Mouse (Mus musculus): Measurements from ENCODE around the gene Thbd. TPM values are rescaled to one million over a fixed set of nuclear protein-coding genes. Genes with fewer than 3 reads are reported as not detected.

Gene Thbd
- polyA plus RNA-seq (2015; fragmentation: Nextera tagmentation; extraction: Ambion mirVana): 46.1 and 47.0 TPM in 2 replicates

GRCm38 (mm10) chr2:148407870-148408760 is at the start of gene Thbd:
Gene Thbd (minus strand): TSS chr2:148408188.
- Histone ChIP-seq H3K27ac (peak within 1 kb of the TSS; percentile 61), H3K9ac (peak within 1 kb of the TSS; percentile 54), H3K4me1 (replicated peaks) (0 out of 2 replicates have a peak, but pooled peaks cover 13% of the 10 kb centered on the region), H3K4me2 (replicated peaks) (peak within 1 kb of the TSS; percentile 84), H3K9me3 (no peaks in the 10 kb centered on the region), H3K36me3 (no peaks in the 10 kb centered on the region), H3K4me3 (replicated peaks) (peak within 1 kb of the TSS; percentile 49), H3K27me3 (replicated peaks) (peaks cover 14% of the 10 kb centered on the region)
- 2% methylated on average over 35 of the region's 35 CpGs for WGBS
- peak; percentile 82 for ATAC-seq

GRCm38 (mm10) chr2:148455341-148455740 is 47.4 kb upstream of the Thbd start:
- no peaks in the 10 kb centered on the region for H3K36me3 ChIP-seq
- no peak overlapping the region for H3K27ac ChIP-seq
- no peak overlapping the region for H3K9ac ChIP-seq
- no peaks in the 10 kb centered on the region for H3K9me3 ChIP-seq
- H3K27me3 ChIP-seq (replicated peaks): no peaks in the 10 kb centered on the region
- no peaks in the 10 kb centered on the region for H3K4me1 ChIP-seq (replicated peaks)
- H3K4me3 ChIP-seq (replicated peaks): no peak overlapping the region
- ATAC-seq: no peak
- no peak overlapping the region for H3K4me2 ChIP-seq (replicated peaks)

- 83% methylated on average over 4 of the region's 4 CpGs for WGBS
- Histone ChIP-seq H3K27ac (no peak overlapping the region), H3K9ac (no peak overlapping the region), H3K36me3 (no peaks in the 10 kb centered on the region), H3K4me3 (replicated peaks) (no peak overlapping the region), H3K9me3 (no peaks in the 10 kb centered on the region), H3K27me3 (replicated peaks) (no peaks in the 10 kb centered on the region), H3K4me1 (replicated peaks) (no peaks in the 10 kb centered on the region), H3K4me2 (replicated peaks) (no peak overlapping the region)
- ATAC-seq: no peak
Measured at GRCm38 (mm10) chr2:148454014-148454542, 46.1 kb upstream of the Thbd start.

- H3K36me3 ChIP-seq: no peaks in the 10 kb centered on the region
- no peak overlapping the region for H3K27ac ChIP-seq
- H3K9ac ChIP-seq: no peak overlapping the region
- no peak overlapping the region for H3K4me2 ChIP-seq (replicated peaks)
- H3K4me3 ChIP-seq (replicated peaks): no peak overlapping the region
- WGBS: 90% methylated on average over 3 of the region's 3 CpGs
- no peak for ATAC-seq
- H3K4me1 ChIP-seq (replicated peaks): no peaks in the 10 kb centered on the region
- no peaks in the 10 kb centered on the region for H3K9me3 ChIP-seq
- no peaks in the 10 kb centered on the region for H3K27me3 ChIP-seq (replicated peaks)
Measured at GRCm38 (mm10) chr2:148453061-148453460, 45.1 kb upstream of the Thbd start.

- 75% methylated on average over 5 of the region's 5 CpGs for WGBS
- no peaks in the 10 kb centered on the region for H3K9me3 ChIP-seq
- H3K36me3 ChIP-seq: no peaks in the 10 kb centered on the region
- H3K4me2 ChIP-seq (replicated peaks): no peak overlapping the region
- H3K4me3 ChIP-seq (replicated peaks): no peak overlapping the region
- ATAC-seq: no peak
- H3K27ac ChIP-seq: no peak overlapping the region
- no peaks in the 10 kb centered on the region for H3K4me1 ChIP-seq (replicated peaks)
- no peaks in the 10 kb centered on the region for H3K27me3 ChIP-seq (replicated peaks)
- H3K9ac ChIP-seq: no peak overlapping the region
Measured at GRCm38 (mm10) chr2:148451498-148451897, 43.5 kb upstream of the Thbd start.

GRCm38 (mm10) chr2:148450616-148451015 is 42.6 kb upstream of the Thbd start:
- H3K4me2 ChIP-seq (replicated peaks): no peak overlapping the region

GRCm38 (mm10) chr2:148449659-148450058 is 41.7 kb upstream of the Thbd start:
- Histone ChIP-seq H3K36me3 (no peaks in the 10 kb centered on the region), H3K9me3 (no peaks in the 10 kb centered on the region), H3K4me2 (replicated peaks) (no peak overlapping the region), H3K4me1 (replicated peaks) (no peaks in the 10 kb centered on the region), H3K9ac (no peak overlapping the region), H3K27ac (no peak overlapping the region), H3K4me3 (replicated peaks) (no peak overlapping the region), H3K27me3 (replicated peaks) (no peaks in the 10 kb centered on the region)
- WGBS: 92% methylated on average over 1 of the region's 1 CpGs
- no peak for ATAC-seq

More at GRCm38 (mm10) chr2:148450616-148451015, 42.6 kb upstream of the Thbd start:
- H3K4me1 ChIP-seq (replicated peaks): no peaks in the 10 kb centered on the region
- H3K9ac ChIP-seq: no peak overlapping the region
- H3K36me3 ChIP-seq: no peaks in the 10 kb centered on the region
- 61% methylated on average over 5 of the region's 5 CpGs for WGBS
- no peak overlapping the region for H3K27ac ChIP-seq
- no peaks in the 10 kb centered on the region for H3K27me3 ChIP-seq (replicated peaks)
- H3K9me3 ChIP-seq: no peaks in the 10 kb centered on the region
- no peak for ATAC-seq
- no peak overlapping the region for H3K4me3 ChIP-seq (replicated peaks)

GRCm38 (mm10) chr2:148446446-148446845 is 38.5 kb upstream of the Thbd start:
- Histone ChIP-seq H3K4me3 (replicated peaks) (no peak overlapping the region), H3K36me3 (no peaks in the 10 kb centered on the region), H3K9me3 (no peaks in the 10 kb centered on the region), H3K9ac (no peak overlapping the region), H3K4me1 (replicated peaks) (no peaks in the 10 kb centered on the region), H3K27ac (no peak overlapping the region), H3K27me3 (replicated peaks) (no peaks in the 10 kb centered on the region), H3K4me2 (replicated peaks) (no peak overlapping the region)
- 73% methylated on average over 3 of the region's 3 CpGs for WGBS
- ATAC-seq: no peak

- Histone ChIP-seq H3K27me3 (replicated peaks) (no peaks in the 10 kb centered on the region), H3K27ac (no peak overlapping the region), H3K9ac (no peak overlapping the region), H3K36me3 (no peaks in the 10 kb centered on the region), H3K4me3 (replicated peaks) (no peak overlapping the region), H3K9me3 (no peaks in the 10 kb centered on the region), H3K4me2 (replicated peaks) (no peak overlapping the region), H3K4me1 (replicated peaks) (no peaks in the 10 kb centered on the region)
- WGBS: 83% methylated on average over 1 of the region's 1 CpGs
- no peak for ATAC-seq
Measured at GRCm38 (mm10) chr2:148445616-148446015, 37.6 kb upstream of the Thbd start.

- Histone ChIP-seq H3K27me3 (replicated peaks) (no peaks in the 10 kb centered on the region), H3K4me3 (replicated peaks) (no peak overlapping the region), H3K36me3 (no peaks in the 10 kb centered on the region), H3K4me2 (replicated peaks) (no peak overlapping the region), H3K27ac (no peak overlapping the region), H3K9ac (no peak overlapping the region), H3K4me1 (replicated peaks) (no peaks in the 10 kb centered on the region), H3K9me3 (no peaks in the 10 kb centered on the region)
- ATAC-seq: no peak
- 64% methylated on average over 1 of the region's 1 CpGs for WGBS
Measured at GRCm38 (mm10) chr2:148444472-148444871, 36.5 kb upstream of the Thbd start.

GRCm38 (mm10) chr2:148443249-148443958 is 35.4 kb upstream of the Thbd start, which contains the start of gene Cd93:
Gene Cd93 (minus strand): TSS chr2:148443563.
- Histone ChIP-seq H3K27ac (peak within 1 kb of the TSS; percentile 62; the same call in 1 of the 2 replicates), H3K36me3 (no peaks in the 10 kb centered on the region), H3K4me3 (replicated peaks) (peak within 1 kb of the TSS; percentile 19), H3K9me3 (no peaks in the 10 kb centered on the region), H3K9ac (no peak within 1 kb of the TSS), H3K27me3 (replicated peaks) (no peaks in the 10 kb centered on the region), H3K4me2 (replicated peaks) (no peak within 1 kb of the TSS; the same call in 1 of the 2 replicates), H3K4me1 (replicated peaks) (no peaks in the 10 kb centered on the region)
- peak; percentile 83 for ATAC-seq
- 45% methylated on average over 13 of the region's 13 CpGs for WGBS

GRCm38 (mm10) chr2:148442710-148443109 is 34.7 kb upstream of the Thbd start:
- ATAC-seq: no peak
- H3K4me3 ChIP-seq (replicated peaks): peak overlapping the region; percentile 19
- H3K27ac ChIP-seq: peak overlapping the region; percentile 62; the same call in 1 of the 2 replicates
- no peaks in the 10 kb centered on the region for H3K36me3 ChIP-seq
- no peaks in the 10 kb centered on the region for H3K9me3 ChIP-seq
- H3K4me1 ChIP-seq (replicated peaks): no peaks in the 10 kb centered on the region
- WGBS: 83% methylated on average over 4 of the region's 4 CpGs
- H3K27me3 ChIP-seq (replicated peaks): no peaks in the 10 kb centered on the region
- H3K4me2 ChIP-seq (replicated peaks): no peak overlapping the region
- H3K9ac ChIP-seq: no peak overlapping the region

Data from intestine, embryonic 15.5 days (tissue).